29 mouse cellular contexts compared by ENCODE assay signal in the genomic region with DNA sequence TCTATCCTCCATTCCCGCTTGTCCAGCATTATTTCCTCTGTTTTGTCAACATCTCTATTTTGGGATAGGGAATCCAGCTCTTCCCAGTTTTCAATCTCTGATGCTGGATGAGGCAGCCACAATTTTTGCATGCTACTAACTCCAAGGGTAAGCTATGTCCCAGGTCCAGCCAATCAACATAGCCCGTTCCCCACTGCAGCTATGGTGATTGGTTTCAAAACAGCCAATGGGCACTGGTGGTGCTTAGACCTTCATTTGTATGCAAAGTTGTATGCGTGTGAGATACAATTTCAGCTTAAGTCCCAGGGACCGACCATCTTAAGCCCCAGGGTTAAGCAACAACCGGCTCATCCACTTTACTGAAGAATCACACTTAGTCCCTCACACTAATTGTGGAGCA. TPM values are rescaled to one million over a fixed set of nuclear protein-coding genes. Genes with fewer than 3 reads are reported as not detected.
DNase-seq lines count a peak whose midpoint lies in the region; ATAC-seq and TF ChIP-seq lines count a peak whose summit lies in the region.
"Had no signal": no experiment of that assay in that cellular context is flagged by ENCODE, and none has a peak within 500 bp of the region (broad histone marks: within the 10 kb centered on the region; RNA-seq: fewer than 3 reads in every experiment).

No protein-coding gene starts in this region.

- no peak overlapping the region for H3K4me3 ChIP-seq in lung, postnatal 0 days (ENCODE audit: low read depth, low read length)
- H3K4me3 ChIP-seq in ES-Bruce4 (ENCODE audit: low read depth, low read length): peak overlapping the region; percentile 19
- H3K4me3 ChIP-seq: forebrain, embryonic 13.5 days; heart, embryonic 10.5 days; limb, embryonic 13.5 days; liver, embryonic 13.5 days; neural tube, embryonic 12.5 days had no signal

- no peaks in the 10 kb centered on the region for H3K9me3 ChIP-seq in lung, postnatal 0 days (ENCODE audit: low read length)
- H3K9me3 ChIP-seq in ES-Bruce4 (replicated peaks; ENCODE audit: control insufficient read depth, insufficient read depth, low read length, poor library complexity, severe bottlenecking): no peaks in the 10 kb centered on the region
- H3K9me3 ChIP-seq: forebrain, embryonic 13.5 days; heart, embryonic 10.5 days; limb, embryonic 13.5 days; liver, embryonic 13.5 days; neural tube, embryonic 12.5 days had no signal

- H3K4me1 ChIP-seq in lung, postnatal 0 days (ENCODE audit: insufficient read depth, low read depth, low read length): no peaks in the 10 kb centered on the region; the same call in 1 of the 2 replicates
- no peaks in the 10 kb centered on the region for H3K4me1 ChIP-seq in ES-Bruce4 (ENCODE audit: control insufficient read depth, insufficient read depth, low read length)
- H3K4me1 ChIP-seq: forebrain, embryonic 13.5 days; limb, embryonic 13.5 days; liver, embryonic 13.5 days; neural tube, embryonic 12.5 days had no signal

- peak; percentile 10 for TF ChIP-seq POLR2A in ES-Bruce4 (IDR thresholded peaks at IDR 0.05; ENCODE audit: insufficient read depth, low read length)
- no peak for TF ChIP-seq POLR2A in brain, embryonic 14.5 days (IDR thresholded peaks at IDR 0.05; ENCODE audit: borderline replicate concordance, extremely low read depth, insufficient read depth, insufficient read length, poor library complexity, severe bottlenecking)

- no peak for TF ChIP-seq EP300 in lung, postnatal 0 days (IDR thresholded peaks at IDR 0.05)
- TF ChIP-seq EP300 in ES-Bruce4 (IDR thresholded peaks at IDR 0.05; ENCODE audit: insufficient read depth, low read depth, low read length): no peak

- peak; percentile 15 for DNase-seq in embryo, embryonic 11 days
- no peak for DNase-seq in embryo, embryonic 10 days (ENCODE audit: low spot score)
- no peak for DNase-seq in lung, postnatal 0 days (ENCODE audit: low spot score)
- DNase-seq in lung, postnatal 36 days: no peak
- DNase-seq in brain, embryonic 14.5 days (ENCODE audit: low read depth): peak; percentile 60
- no peak for DNase-seq in left cerebral cortex, postnatal 4 days
- no peak for DNase-seq in urinary bladder, postnatal 36 days (ENCODE audit: low spot score in 2 of 2)
- DNase-seq: adrenal gland, postnatal 14 days; cerebellum, adult 11 months; cerebellum, postnatal 14 days; gastrocnemius, postnatal 25 days; liver, embryonic 13.5 days; lung, embryonic 14.5 days; thymus, adult 2 months had no signal

- H3K27ac ChIP-seq in lung, postnatal 0 days (ENCODE audit: low read length): no peak overlapping the region
- peak overlapping the region; percentile 43; the same call in 1 of the 2 replicates for H3K27ac ChIP-seq in ES-Bruce4 (ENCODE audit: insufficient read depth, low read length)
- H3K27ac ChIP-seq: forebrain, embryonic 13.5 days; heart, embryonic 10.5 days; limb, embryonic 13.5 days; liver, embryonic 13.5 days; macrophage; neural tube, embryonic 12.5 days had no signal

- no peaks in the 10 kb centered on the region for H3K36me3 ChIP-seq in lung, postnatal 0 days (ENCODE audit: insufficient read depth, low read length)
- no peaks in the 10 kb centered on the region for H3K36me3 ChIP-seq in ES-Bruce4 (ENCODE audit: control insufficient read depth, insufficient read depth, low read length, poor library complexity, severe bottlenecking)
- H3K36me3 ChIP-seq: heart, embryonic 10.5 days; limb, embryonic 13.5 days; liver, embryonic 13.5 days; neural tube, embryonic 12.5 days had no signal

- no peaks in the 10 kb centered on the region for H3K27me3 ChIP-seq in lung, postnatal 0 days (replicated peaks; ENCODE audit: insufficient read depth, low read length)
- no peaks in the 10 kb centered on the region for H3K27me3 ChIP-seq in ES-Bruce4 (ENCODE audit: control insufficient read depth, insufficient read depth, low read length, poor library complexity, severe bottlenecking)
- H3K27me3 ChIP-seq: forebrain, embryonic 13.5 days; limb, embryonic 13.5 days; neural tube, embryonic 12.5 days had no signal

- H3K4me2 ChIP-seq in lung, postnatal 0 days (replicated peaks; ENCODE audit: low read depth, low read length): no peak overlapping the region
- H3K4me2 ChIP-seq: forebrain, embryonic 13.5 days; limb, embryonic 13.5 days; liver, embryonic 13.5 days; lung, embryonic 14.5 days; neural tube, embryonic 12.5 days had no signal

- TF ChIP-seq CTCF in lung, postnatal 0 days (IDR thresholded peaks at IDR 0.05): no peak
- no peak for TF ChIP-seq CTCF in ES-Bruce4 (IDR thresholded peaks at IDR 0.05; ENCODE audit: low read depth, low read length)
- TF ChIP-seq CTCF in brain, embryonic 14.5 days (IDR thresholded peaks at IDR 0.05; ENCODE audit: borderline replicate concordance, extremely low read depth, insufficient read depth, insufficient read length): no peak

- no peak overlapping the region for H3K9ac ChIP-seq in lung, postnatal 0 days (replicated peaks; ENCODE audit: low read depth)
- H3K9ac ChIP-seq in ES-Bruce4 (ENCODE audit: low read depth, poor library complexity, severe bottlenecking): no peak overlapping the region
- H3K9ac ChIP-seq: forebrain, embryonic 13.5 days; limb, embryonic 13.5 days; liver, embryonic 13.5 days; lung, embryonic 14.5 days; neural tube, embryonic 12.5 days had no signal

- 57% methylated on average over 5 of the region's 5 CpGs for WGBS in lung, postnatal 0 days

- peak; percentile 56 for ATAC-seq in lung, postnatal 0 days
- ATAC-seq: activated CD4-positive, CD25-positive, alpha-beta regulatory T cell, adult 4 months; forebrain, embryonic 13.5 days; intestine, embryonic 16.5 days had no signal

- intact Hi-C loops in left cerebral cortex, postnatal 4 days (cut with DNase I): no loop called here

RNA-seq across cellular contexts. Expression of a gene that starts 3.1 kb away (rescaled TPM):
- not detected in 2 replicates for polyA plus RNA-seq in lung, postnatal 0 days (2015; fragmentation: Nextera tagmentation; extraction: Ambion mirVana)
- not detected in 2 replicates for polyA plus RNA-seq in ES-Bruce4 (2011; ENCODE audit: insufficient read depth, insufficient read length, low read depth, missing spikeins)
- polyA plus RNA-seq in brain, embryonic 14.5 days (2012; rRNA removed): not detected in 2 replicates
- total RNA-seq in left cerebral cortex, postnatal 4 days (2021): not detected
- total RNA-seq: adrenal gland, postnatal 14 days; gastrocnemius, postnatal 25 days; layer of hippocampus, postnatal 14 days; monocyte, adult 5-6 weeks had no signal
- polyA plus RNA-seq: activated CD4-positive, CD25-positive, alpha-beta regulatory T cell, adult 4 months; forebrain, embryonic 13.5 days; heart, embryonic 10.5 days; heart, postnatal 0 days; hindbrain, embryonic 11.5 days; intestine, embryonic 16.5 days; kidney, embryonic 16.5 days; large intestine, adult 2 months; limb, embryonic 13.5 days; liver, embryonic 13.5 days; lung, embryonic 14.5 days; macrophage; neural tube, embryonic 12.5 days; thymus, adult 2 months; urinary bladder, adult 2 months had no signal

RNA-seq across cellular contexts. Expression of a gene that starts 14.6 kb away (rescaled TPM):
- 21.7 and 25.3 TPM in 2 replicates for polyA plus RNA-seq in lung, postnatal 0 days (2015; fragmentation: Nextera tagmentation; extraction: Ambion mirVana)
- 33.4 and 35.7 TPM in 2 replicates for polyA plus RNA-seq in ES-Bruce4 (2011; ENCODE audit: insufficient read depth, insufficient read length, low read depth, missing spikeins)
- polyA plus RNA-seq in brain, embryonic 14.5 days (2012; rRNA removed): 27.5 and 32.3 TPM in 2 replicates
- 10 to 100 TPM; 27.3 to 28.3 TPM for total RNA-seq in left cerebral cortex, postnatal 4 days (2021)

RNA-seq across cellular contexts. Expression of a gene that starts 28.3 kb away (rescaled TPM):
- 22.0 and 24.6 TPM in 2 replicates for polyA plus RNA-seq in lung, postnatal 0 days (2015; fragmentation: Nextera tagmentation; extraction: Ambion mirVana)
- polyA plus RNA-seq in ES-Bruce4 (2011; ENCODE audit: insufficient read depth, insufficient read length, low read depth, missing spikeins): 26.8 and 31.2 TPM in 2 replicates
- polyA plus RNA-seq in brain, embryonic 14.5 days (2012; rRNA removed): 41.4 and 53.7 TPM in 2 replicates
- total RNA-seq in left cerebral cortex, postnatal 4 days (2021): 10 to 100 TPM; 74.2 to 76.6 TPM

Comparison
In these comparisons a context has a peak if more than half of its experiments do, and no peak if none do; other contexts are left out.
1. DNase-seq: peak in embryo, embryonic 11 days (single experiment) and brain, embryonic 14.5 days (single experiment); none in embryo, embryonic 10 days (single experiment), lung, postnatal 0 days (single experiment), lung, postnatal 36 days (single experiment), left cerebral cortex, postnatal 4 days (single experiment) and urinary bladder, postnatal 36 days (0 of 2).